Mouse (Mus musculus): ENCODE data around the gene Lsm5.

The Lsm5 gene

DNA sequence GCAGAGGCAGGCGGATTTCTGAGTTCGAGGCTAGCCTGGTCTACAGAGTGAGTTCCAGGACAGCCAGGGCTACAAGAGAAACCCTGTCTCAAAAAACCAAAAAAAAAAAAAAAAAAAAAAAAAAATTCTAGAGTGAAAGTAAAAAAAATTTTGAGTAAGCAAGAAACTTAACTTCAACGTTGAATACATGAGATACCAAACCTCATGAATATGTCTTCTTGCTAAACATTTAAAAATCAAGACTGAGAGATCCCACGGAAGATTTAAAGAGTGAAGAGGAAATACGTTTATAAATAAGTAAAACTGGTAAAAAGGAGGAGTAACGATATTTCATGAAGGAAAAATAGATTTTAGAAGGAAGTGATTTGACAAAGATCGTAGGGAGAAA is 9.7 kb upstream of the Lsm5 start:
- Histone ChIP-seq H3K36me3 (ENCODE audit: insufficient read depth, low read length) (peaks cover 3% of the 10 kb centered on the region; the same call in 1 of the 2 replicates), H3K4me1 (replicated peaks; ENCODE audit: low read depth, low read length) (peaks cover 19% of the 10 kb centered on the region), H3K4me3 (replicated peaks; ENCODE audit: low read length) (peak overlapping the region; percentile 32; the same call in 1 of the 2 replicates), H3K9me3 (ENCODE audit: low read length) (no peaks in the 10 kb centered on the region), H3K27me3 (ENCODE audit: insufficient read depth, low read length) (no peaks in the 10 kb centered on the region)
- TF ChIP-seq CTCF (conservative IDR thresholded peaks at IDR 0.05; ENCODE audit: low read length) (no peak), POU5F1 (IDR thresholded peaks at IDR 0.05; ENCODE audit: borderline replicate concordance, low read length) (no peak), NANOG (IDR thresholded peaks at IDR 0.05; ENCODE audit: borderline replicate concordance, low read length) (no peak)

DNA sequence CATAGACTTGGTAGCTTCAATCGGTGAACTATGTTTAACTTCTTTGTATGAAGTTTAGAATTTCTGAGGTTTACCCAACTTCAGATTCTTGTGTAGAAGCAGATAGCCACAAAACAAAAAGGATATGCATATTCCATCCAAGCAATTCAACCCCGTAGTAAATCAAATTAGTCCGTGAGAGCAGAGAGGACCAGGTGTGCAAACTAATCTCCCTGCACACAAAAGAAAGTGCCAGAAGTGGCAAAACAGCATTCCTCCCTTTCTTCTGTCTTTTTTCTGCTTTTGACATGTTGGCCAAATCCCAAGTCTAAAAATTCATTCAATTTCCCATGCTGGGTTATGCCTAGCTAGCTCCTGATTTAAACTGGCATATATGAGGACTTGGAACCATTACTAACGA is 12.1 kb downstream of the Lsm5 start:
- 0 out of 2 replicates have a peak, but pooled peaks cover 6% of the 10 kb centered on the region for H3K4me1 ChIP-seq (replicated peaks; ENCODE audit: low read depth, low read length)
- H3K4me3 ChIP-seq (replicated peaks; ENCODE audit: low read length) = no peak overlapping the region
- H3K36me3 ChIP-seq (ENCODE audit: insufficient read depth, low read length) = no peaks in the 10 kb centered on the region
- H3K9me3 ChIP-seq (ENCODE audit: low read length) = no peaks in the 10 kb centered on the region
- TF ChIP-seq CTCF (conservative IDR thresholded peaks at IDR 0.05; ENCODE audit: low read length) (no peak), NANOG (IDR thresholded peaks at IDR 0.05; ENCODE audit: borderline replicate concordance, low read length) (no peak), POU5F1 (IDR thresholded peaks at IDR 0.05; ENCODE audit: borderline replicate concordance, low read length) (no peak)
- no peaks in the 10 kb centered on the region for H3K27me3 ChIP-seq (ENCODE audit: insufficient read depth, low read length)

DNA sequence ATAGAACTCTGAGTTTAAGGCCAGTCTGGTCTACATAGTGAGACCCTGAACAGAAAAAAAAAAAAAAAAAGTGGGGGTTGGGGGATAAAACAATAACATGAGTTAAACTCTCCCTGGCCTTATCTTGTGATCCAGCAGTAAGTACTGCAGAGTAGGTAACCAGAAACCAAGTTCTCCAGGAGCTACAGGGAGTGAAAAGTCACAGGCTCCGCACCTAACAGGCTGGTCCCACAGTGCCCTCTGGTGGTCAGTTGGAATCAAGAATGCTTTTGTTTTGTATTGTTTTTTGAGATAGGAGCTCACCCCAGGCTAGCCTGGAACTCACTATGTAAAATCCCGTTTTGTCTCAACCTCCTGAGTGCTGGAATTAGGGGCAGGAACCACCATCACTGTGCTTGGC is 13.3 kb downstream of the Lsm5 start:
- Histone ChIP-seq H3K36me3 (ENCODE audit: insufficient read depth, low read length) (no peaks in the 10 kb centered on the region), H3K4me1 (replicated peaks; ENCODE audit: low read depth, low read length) (peaks cover 17% of the 10 kb centered on the region), H3K4me3 (replicated peaks; ENCODE audit: low read length) (no peak overlapping the region), H3K27me3 (ENCODE audit: insufficient read depth, low read length) (no peaks in the 10 kb centered on the region), H3K9me3 (ENCODE audit: low read length) (no peaks in the 10 kb centered on the region)
- TF ChIP-seq POU5F1 (IDR thresholded peaks at IDR 0.05; ENCODE audit: borderline replicate concordance, low read length) (no peak), CTCF (conservative IDR thresholded peaks at IDR 0.05; ENCODE audit: low read length) (0 out of 2 replicates have a peak, but pooled peaks have one; percentile 38)

DNA sequence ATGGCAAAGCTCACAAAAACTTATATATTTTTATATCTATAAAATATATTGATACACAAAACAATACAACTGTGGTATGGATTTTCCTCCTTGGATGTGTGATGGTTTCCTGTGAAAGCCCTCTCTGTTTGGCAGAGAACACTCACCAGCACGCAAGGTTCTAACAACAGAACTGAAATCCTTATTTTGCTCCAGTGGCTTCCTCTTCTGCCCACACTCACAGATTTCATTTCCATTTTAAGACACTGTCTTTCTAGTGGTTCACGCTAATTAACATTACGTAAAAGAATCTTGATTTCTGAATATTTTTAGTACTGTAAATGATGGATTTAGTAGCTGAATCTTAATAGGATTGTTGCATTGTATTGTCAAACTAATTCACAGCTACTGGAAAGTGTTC is 16.3 kb downstream of the Lsm5 start:
- Histone ChIP-seq H3K36me3 (ENCODE audit: insufficient read depth, low read length) (no peaks in the 10 kb centered on the region), H3K9me3 (ENCODE audit: low read length) (no peaks in the 10 kb centered on the region), H3K4me1 (replicated peaks; ENCODE audit: low read depth, low read length) (peaks cover 23% of the 10 kb centered on the region), H3K4me3 (replicated peaks; ENCODE audit: low read length) (no peak overlapping the region), H3K27me3 (ENCODE audit: insufficient read depth, low read length) (no peaks in the 10 kb centered on the region)
- TF ChIP-seq POU5F1 (IDR thresholded peaks at IDR 0.05; ENCODE audit: borderline replicate concordance, low read length) = no peak
- TF ChIP-seq NANOG (IDR thresholded peaks at IDR 0.05; ENCODE audit: borderline replicate concordance, low read length) = no peak
- no peak for TF ChIP-seq CTCF (conservative IDR thresholded peaks at IDR 0.05; ENCODE audit: low read length)

DNA sequence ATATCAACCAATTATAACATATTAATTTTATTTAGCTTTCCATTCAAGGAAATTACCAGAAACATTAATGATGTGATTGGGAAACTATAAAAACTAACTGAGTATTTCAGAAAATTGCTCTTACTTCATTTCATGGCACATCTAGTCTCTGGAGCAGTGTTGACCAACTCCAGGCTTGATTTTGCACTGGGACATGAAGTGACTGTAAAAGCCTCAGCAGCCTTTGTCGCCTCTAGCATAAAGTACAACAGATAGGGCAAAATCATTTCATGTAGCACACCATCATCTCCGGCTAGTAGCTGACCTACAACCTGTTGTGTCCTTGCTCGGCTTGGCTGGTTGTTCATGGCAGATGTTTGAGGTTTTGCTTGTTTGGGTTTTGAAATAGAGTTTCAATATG is 40.1 kb downstream of the Lsm5 start:
- H3K4me1 ChIP-seq (replicated peaks; ENCODE audit: low read depth, low read length) = no peaks in the 10 kb centered on the region
- no peaks in the 10 kb centered on the region for H3K9me3 ChIP-seq (ENCODE audit: low read length)
- no peak for TF ChIP-seq CTCF (conservative IDR thresholded peaks at IDR 0.05; ENCODE audit: low read length)
- TF ChIP-seq NANOG (IDR thresholded peaks at IDR 0.05; ENCODE audit: borderline replicate concordance, low read length) = no peak
- no peak for TF ChIP-seq POU5F1 (IDR thresholded peaks at IDR 0.05; ENCODE audit: borderline replicate concordance, low read length)
- H3K27me3 ChIP-seq (ENCODE audit: insufficient read depth, low read length) = no peaks in the 10 kb centered on the region
- no peak overlapping the region for H3K4me3 ChIP-seq (replicated peaks; ENCODE audit: low read length)
- no peaks in the 10 kb centered on the region for H3K36me3 ChIP-seq (ENCODE audit: insufficient read depth, low read length)

DNA sequence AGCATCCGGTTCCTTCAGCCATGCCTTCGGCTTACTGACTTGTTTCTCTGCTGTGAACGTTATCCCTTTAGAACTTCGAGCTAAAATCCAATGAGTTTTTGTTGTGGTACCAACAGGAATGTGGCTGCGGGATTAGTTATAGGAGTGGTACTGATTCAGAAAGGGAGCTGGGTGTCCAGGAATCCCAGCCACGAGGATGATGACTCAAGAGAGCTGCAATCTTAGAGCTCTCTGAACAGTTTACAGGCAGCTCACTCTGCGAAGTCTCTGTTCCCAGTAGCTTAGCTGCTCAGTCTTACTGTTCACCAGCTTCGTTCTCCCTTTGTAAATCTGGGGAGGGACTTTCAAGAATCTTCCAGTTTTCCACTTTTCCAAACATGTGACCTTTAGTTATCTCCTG is 49.1 kb downstream of the Lsm5 start:
- peaks cover 12% of the 10 kb centered on the region for H3K4me1 ChIP-seq (replicated peaks; ENCODE audit: low read depth, low read length)
- H3K9me3 ChIP-seq (ENCODE audit: low read length) = no peaks in the 10 kb centered on the region
- H3K4me3 ChIP-seq (replicated peaks; ENCODE audit: low read length) = no peak overlapping the region
- H3K36me3 ChIP-seq (ENCODE audit: insufficient read depth, low read length) = no peaks in the 10 kb centered on the region
- H3K27me3 ChIP-seq (ENCODE audit: insufficient read depth, low read length) = peaks cover 29% of the 10 kb centered on the region
- TF ChIP-seq POU5F1 (IDR thresholded peaks at IDR 0.05; ENCODE audit: borderline replicate concordance, low read length) = no peak
- TF ChIP-seq NANOG (IDR thresholded peaks at IDR 0.05; ENCODE audit: borderline replicate concordance, low read length) = no peak
- TF ChIP-seq CTCF (conservative IDR thresholded peaks at IDR 0.05; ENCODE audit: low read length) = no peak

DNA sequence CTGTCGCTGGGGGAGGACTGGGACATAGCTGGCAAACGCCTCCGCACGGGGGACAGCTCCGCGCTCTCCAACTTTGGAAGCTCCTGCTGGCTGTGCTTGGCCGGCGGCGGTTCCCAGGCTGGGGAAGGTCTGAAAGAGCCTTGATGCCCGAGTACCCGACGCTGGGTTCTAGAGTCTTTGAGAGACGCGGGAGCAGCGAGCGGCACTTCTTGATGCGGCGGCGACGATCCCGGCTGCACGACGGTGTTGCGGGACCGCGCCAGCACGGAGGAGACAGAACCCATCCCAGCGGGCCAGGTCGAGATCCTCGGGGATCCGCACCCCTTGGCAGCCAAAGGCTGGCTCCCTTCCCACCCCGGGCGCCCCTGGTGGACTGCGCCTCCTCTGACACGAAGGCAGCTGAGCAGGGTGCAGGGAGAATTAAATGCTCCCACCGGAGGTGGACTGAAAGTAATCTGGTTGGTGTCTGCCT is 52.4 kb downstream of the Lsm5 start:
- Histone ChIP-seq H3K27me3 (ENCODE audit: insufficient read depth, low read length) (peaks cover 33% of the 10 kb centered on the region), H3K9me3 (ENCODE audit: low read length) (no peaks in the 10 kb centered on the region), H3K4me3 (replicated peaks; ENCODE audit: low read length) (peak overlapping the region; percentile 76), H3K36me3 (ENCODE audit: insufficient read depth, low read length) (no peaks in the 10 kb centered on the region), H3K4me1 (replicated peaks; ENCODE audit: low read depth, low read length) (peaks cover 12% of the 10 kb centered on the region)
- TF ChIP-seq NANOG (IDR thresholded peaks at IDR 0.05; ENCODE audit: borderline replicate concordance, low read length) (no peak), CTCF (conservative IDR thresholded peaks at IDR 0.05; ENCODE audit: low read length) (no peak)
